Mouse (Mus musculus): ENCODE measurements around the gene Prkcg. TPM values are rescaled to one million over a fixed set of nuclear protein-coding genes. Genes with fewer than 3 reads are reported as not detected.

Prkcg gene
- polyA plus RNA-seq, 2 experiments = 0.17 to 1.6 TPM

DNA sequence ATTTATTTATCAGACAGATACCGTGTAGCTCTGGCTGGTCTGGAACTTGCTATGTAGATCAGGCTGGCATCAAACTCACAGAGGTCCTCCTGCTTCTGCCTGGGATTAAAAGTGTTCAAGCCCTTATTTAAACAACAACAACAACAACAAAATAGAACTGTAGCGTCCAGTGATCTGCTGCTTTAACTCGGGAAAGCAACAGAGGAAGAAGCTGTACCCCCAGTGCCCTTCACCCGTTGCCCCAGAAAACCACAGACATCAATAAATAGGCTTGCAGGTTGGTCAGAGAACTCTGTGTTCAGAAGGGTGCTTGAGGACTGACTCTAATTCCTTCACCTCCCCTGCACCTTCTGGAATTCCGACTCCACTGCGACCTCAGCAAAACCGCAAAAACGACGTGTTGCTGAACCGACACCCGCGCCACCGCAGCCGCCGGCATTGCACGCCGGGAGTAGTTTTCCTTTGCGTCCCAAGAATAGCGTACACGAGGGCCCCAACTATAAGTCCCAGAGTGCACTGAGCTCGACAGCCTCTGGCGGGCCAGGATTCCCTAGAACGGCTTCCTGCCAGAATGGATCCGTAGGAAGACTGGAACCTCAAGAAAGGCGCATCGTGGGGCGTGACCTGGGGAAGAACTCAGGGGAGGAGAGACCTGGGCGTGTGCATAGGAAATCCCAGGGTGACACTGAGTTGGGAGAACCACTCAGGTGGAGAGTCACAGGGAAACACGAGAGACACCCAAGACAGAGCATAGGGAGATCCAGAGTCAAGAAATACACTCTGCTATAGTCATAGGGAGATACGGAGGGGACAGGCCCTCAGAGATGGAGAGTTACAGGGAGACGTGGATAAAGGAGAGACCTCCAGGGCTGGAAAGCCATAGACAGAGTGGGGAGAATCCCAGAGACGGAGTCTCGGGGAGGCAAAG is 12.9 kb downstream of the Prkcg start:
- Histone ChIP-seq H3K4me2 (replicated peaks; ENCODE audit: low read depth, low read length, severe bottlenecking) (peak overlapping the region; percentile 43), H3K27ac (replicated peaks; ENCODE audit: low read depth, low read length) (no peak overlapping the region), H3K4me3 (replicated peaks; ENCODE audit: low read length) (peak overlapping the region; percentile 31), H3K36me3 (ENCODE audit: control insufficient read depth, insufficient read depth, low read length) (peaks cover 33% of the 10 kb centered on the region), H3K9me3 (ENCODE audit: control insufficient read depth, low read length) (no peaks in the 10 kb centered on the region), H3K9ac (ENCODE audit: low read depth, low read length, severe bottlenecking) (no peak overlapping the region), H3K27me3 (ENCODE audit: control insufficient read depth, insufficient read depth, low read length) (peaks cover 37% of the 10 kb centered on the region), H3K4me1 (ENCODE audit: control insufficient read depth, insufficient read depth, low read length) (peaks cover 13% of the 10 kb centered on the region)
- WGBS = 11% methylated on average over 33 of the region's 33 CpGs
- DNase-seq (ENCODE audit: low spot score) (no peak), ATAC-seq (ENCODE audit: low FRiP score, low read depth) (peak; percentile 42; the same call in 1 of the 2 replicates)
- no peak for TF ChIP-seq POLR2A (IDR thresholded peaks at IDR 0.05; ENCODE audit: borderline replicate concordance, extremely low read depth, insufficient read depth, insufficient read length)

DNA sequence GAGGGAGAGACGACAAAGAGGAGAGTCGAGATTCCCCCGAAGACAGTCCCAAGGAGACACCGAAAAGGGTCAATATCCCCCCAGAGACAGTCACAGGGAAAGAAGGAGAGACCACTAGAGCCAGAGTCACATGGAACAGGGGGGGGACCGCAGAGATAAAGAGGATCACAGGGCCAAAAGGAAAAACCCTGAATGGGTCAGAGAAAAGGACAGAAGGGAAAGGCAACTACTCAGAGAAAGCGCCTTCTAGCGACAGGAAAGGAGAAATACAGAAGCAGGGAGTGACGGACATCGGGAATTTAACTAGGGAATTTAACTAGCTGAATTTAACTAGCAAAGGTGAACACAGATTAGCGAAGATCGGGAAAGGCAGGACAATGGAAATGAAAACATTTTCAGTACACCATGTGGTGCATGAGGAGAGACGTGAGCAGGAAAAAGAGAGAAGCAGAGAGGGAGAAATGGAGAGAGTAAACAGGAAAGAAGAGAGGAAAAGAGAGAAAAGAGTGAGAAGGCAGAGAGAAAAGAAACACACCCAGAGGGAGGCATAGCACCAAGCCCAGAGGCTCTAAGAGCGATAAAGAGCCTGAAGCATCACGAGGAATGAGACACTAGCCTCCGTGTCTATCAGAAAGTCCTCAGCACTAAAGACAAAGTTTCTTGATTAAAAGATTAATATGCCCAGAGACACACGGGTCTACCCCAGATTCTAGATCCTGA is 13.7 kb downstream of the Prkcg start:
- Histone ChIP-seq H3K9me3 (ENCODE audit: control insufficient read depth, low read length) (no peaks in the 10 kb centered on the region), H3K27ac (replicated peaks; ENCODE audit: low read depth, low read length) (no peak overlapping the region), H3K27me3 (ENCODE audit: control insufficient read depth, insufficient read depth, low read length) (peaks cover 37% of the 10 kb centered on the region), H3K9ac (ENCODE audit: low read depth, low read length, severe bottlenecking) (no peak overlapping the region), H3K36me3 (ENCODE audit: control insufficient read depth, insufficient read depth, low read length) (peaks cover 24% of the 10 kb centered on the region), H3K4me2 (replicated peaks; ENCODE audit: low read depth, low read length, severe bottlenecking) (peak overlapping the region; percentile 55), H3K4me3 (replicated peaks; ENCODE audit: low read length) (peak overlapping the region; percentile 31), H3K4me1 (ENCODE audit: control insufficient read depth, insufficient read depth, low read length) (peaks cover 13% of the 10 kb centered on the region)
- no peak for TF ChIP-seq POLR2A (IDR thresholded peaks at IDR 0.05; ENCODE audit: borderline replicate concordance, extremely low read depth, insufficient read depth, insufficient read length)
- WGBS = 4% methylated on average over 16 of the region's 16 CpGs
- DNase-seq (ENCODE audit: low spot score) (no peak), ATAC-seq (ENCODE audit: low FRiP score, low read depth) (0 out of 2 replicates have a peak, but pooled peaks have one; percentile 2)

DNA sequence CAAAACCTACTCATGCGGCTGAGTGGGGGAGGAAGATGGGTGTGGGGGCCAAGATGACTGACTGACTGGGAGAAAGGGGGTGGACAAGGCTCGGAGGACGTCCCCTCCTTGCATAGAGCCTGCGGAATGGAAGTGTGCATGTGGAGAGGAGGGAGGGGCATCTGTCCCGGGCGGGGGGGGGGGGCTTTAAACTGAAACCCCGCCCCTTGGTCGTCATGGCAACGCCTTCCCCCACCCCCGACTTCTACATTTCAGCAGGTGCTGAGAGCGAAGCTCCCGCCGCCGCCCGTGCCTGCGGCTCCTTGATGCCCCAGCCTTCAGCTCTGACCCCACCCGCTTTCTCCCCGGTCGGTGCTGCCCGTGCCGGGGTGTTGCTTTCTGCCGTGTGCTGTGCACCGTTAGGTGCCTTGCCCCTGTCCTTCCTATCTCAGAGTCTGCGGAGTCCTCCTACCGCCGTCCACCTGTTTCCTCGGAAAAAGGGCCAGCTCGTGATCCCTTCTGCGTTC is 14.3 kb downstream of the Prkcg start:
- H3K9me3 ChIP-seq (ENCODE audit: control insufficient read depth, low read length) = no peaks in the 10 kb centered on the region
- H3K9ac ChIP-seq (ENCODE audit: low read depth, low read length, severe bottlenecking) = peak overlapping the region; percentile 25; the same call in 1 of the 2 replicates
- H3K4me3 ChIP-seq (replicated peaks; ENCODE audit: low read length) = peak overlapping the region; percentile 31
- peaks cover 18% of the 10 kb centered on the region for H3K36me3 ChIP-seq (ENCODE audit: control insufficient read depth, insufficient read depth, low read length)
- ATAC-seq (ENCODE audit: low FRiP score, low read depth) (peak; percentile 21; the same call in 1 of the 2 replicates), DNase-seq (ENCODE audit: low spot score) (peak; percentile 47)
- no peak overlapping the region for H3K27ac ChIP-seq (replicated peaks; ENCODE audit: low read depth, low read length)
- TF ChIP-seq POLR2A (IDR thresholded peaks at IDR 0.05; ENCODE audit: borderline replicate concordance, extremely low read depth, insufficient read depth, insufficient read length) = no peak
- under 1% methylated on average over 18 of the region's 29 CpGs for WGBS
- peaks cover 13% of the 10 kb centered on the region for H3K4me1 ChIP-seq (ENCODE audit: control insufficient read depth, insufficient read depth, low read length)
- peak overlapping the region; percentile 55 for H3K4me2 ChIP-seq (replicated peaks; ENCODE audit: low read depth, low read length, severe bottlenecking)
- H3K27me3 ChIP-seq (ENCODE audit: control insufficient read depth, insufficient read depth, low read length) = peaks cover 37% of the 10 kb centered on the region

DNA sequence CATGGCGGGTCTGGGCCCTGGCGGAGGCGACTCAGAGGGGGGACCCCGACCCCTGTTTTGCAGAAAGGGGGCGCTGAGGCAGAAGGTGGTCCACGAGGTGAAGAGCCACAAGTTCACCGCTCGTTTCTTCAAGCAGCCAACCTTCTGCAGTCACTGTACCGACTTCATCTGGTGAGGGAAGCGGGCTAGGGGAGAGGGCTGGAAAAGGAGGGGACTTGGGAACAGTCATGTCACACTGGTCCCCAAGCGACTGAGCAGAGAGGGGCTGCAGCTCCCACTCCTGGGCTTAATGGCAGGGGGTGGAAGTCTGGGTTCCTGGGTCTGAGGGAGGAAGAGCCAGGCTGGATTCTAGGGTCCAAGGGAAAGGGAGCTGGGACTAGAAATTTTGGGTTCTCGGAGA is 14.8 kb downstream of the Prkcg start:
- Histone ChIP-seq H3K9ac (ENCODE audit: low read depth, low read length, severe bottlenecking) (peak overlapping the region; percentile 25; the same call in 1 of the 2 replicates), H3K4me3 (replicated peaks; ENCODE audit: low read length) (peak overlapping the region; percentile 31), H3K4me1 (ENCODE audit: control insufficient read depth, insufficient read depth, low read length) (peaks cover 13% of the 10 kb centered on the region), H3K36me3 (ENCODE audit: control insufficient read depth, insufficient read depth, low read length) (peaks cover 15% of the 10 kb centered on the region), H3K9me3 (ENCODE audit: control insufficient read depth, low read length) (no peaks in the 10 kb centered on the region), H3K27ac (replicated peaks; ENCODE audit: low read depth, low read length) (no peak overlapping the region), H3K4me2 (replicated peaks; ENCODE audit: low read depth, low read length, severe bottlenecking) (peak overlapping the region; percentile 55), H3K27me3 (ENCODE audit: control insufficient read depth, insufficient read depth, low read length) (peaks cover 37% of the 10 kb centered on the region)
- no peak for DNase-seq (ENCODE audit: low spot score)
- TF ChIP-seq POLR2A (IDR thresholded peaks at IDR 0.05; ENCODE audit: borderline replicate concordance, extremely low read depth, insufficient read depth, insufficient read length) = no peak
- no peak for ATAC-seq (ENCODE audit: low FRiP score, low read depth)
- 4% methylated on average over 12 of the region's 12 CpGs for WGBS

DNA sequence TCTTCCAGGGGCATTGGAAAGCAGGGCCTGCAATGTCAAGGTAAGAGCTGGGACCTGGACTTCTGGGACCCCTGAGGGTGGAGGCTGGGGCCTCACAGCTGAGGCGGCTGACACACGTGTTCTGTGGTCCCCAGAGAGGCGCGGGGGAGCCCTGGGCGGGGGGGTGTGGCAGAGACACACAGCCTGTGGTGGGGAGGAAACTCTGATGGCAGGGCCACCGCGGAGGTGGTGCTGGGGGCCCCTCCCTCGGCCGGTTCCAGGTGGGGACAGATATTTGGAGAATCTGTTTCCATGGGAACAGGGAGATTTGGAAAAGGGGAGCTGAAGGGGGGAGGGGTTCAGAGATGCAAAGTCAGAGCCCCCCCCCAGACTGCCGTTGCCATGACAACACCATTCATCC is 15.3 kb downstream of the Prkcg start:
- no peak overlapping the region for H3K9ac ChIP-seq (ENCODE audit: low read depth, low read length, severe bottlenecking)
- no peak for ATAC-seq (ENCODE audit: low FRiP score, low read depth)
- no peak overlapping the region for H3K4me3 ChIP-seq (replicated peaks; ENCODE audit: low read length)
- no peak for TF ChIP-seq POLR2A (IDR thresholded peaks at IDR 0.05; ENCODE audit: borderline replicate concordance, extremely low read depth, insufficient read depth, insufficient read length)
- no peaks in the 10 kb centered on the region for H3K9me3 ChIP-seq (ENCODE audit: control insufficient read depth, low read length)
- H3K36me3 ChIP-seq (ENCODE audit: control insufficient read depth, insufficient read depth, low read length) = peaks cover 10% of the 10 kb centered on the region
- H3K4me1 ChIP-seq (ENCODE audit: control insufficient read depth, insufficient read depth, low read length) = peaks cover 13% of the 10 kb centered on the region
- no peak overlapping the region for H3K4me2 ChIP-seq (replicated peaks; ENCODE audit: low read depth, low read length, severe bottlenecking)
- no peak overlapping the region for H3K27ac ChIP-seq (replicated peaks; ENCODE audit: low read depth, low read length)
- WGBS = 8% methylated on average over 10 of the region's 10 CpGs
- H3K27me3 ChIP-seq (ENCODE audit: control insufficient read depth, insufficient read depth, low read length) = peaks cover 37% of the 10 kb centered on the region
- DNase-seq (ENCODE audit: low spot score) = no peak
